18 mouse cellular contexts compared by ENCODE assay signal in genomic region chr19:24703680-24704079, GRCm38 (mm10). TPM values are rescaled to one million over a fixed set of nuclear protein-coding genes. Genes with fewer than 3 reads are reported as not detected.
DNase-seq lines count a peak whose midpoint lies in the region; ATAC-seq and TF ChIP-seq lines count a peak whose summit lies in the region.
"Had no signal": no experiment of that assay in that cellular context is flagged by ENCODE, and none has a peak within 500 bp of the region (broad histone marks: within the 10 kb centered on the region; RNA-seq: fewer than 3 reads in every experiment).

No protein-coding gene starts in this region.

- no peaks in the 10 kb centered on the region; the same call in 1 of the 2 replicates for H3K4me1 ChIP-seq in kidney, postnatal 0 days (replicated peaks; ENCODE audit: insufficient read depth, low read length)
- peaks cover 16% of the 10 kb centered on the region for H3K4me1 ChIP-seq in kidney, embryonic 16.5 days (ENCODE audit: insufficient read depth, low read length)
- no peaks in the 10 kb centered on the region for H3K4me1 ChIP-seq in neural tube, embryonic 15.5 days
- H3K4me1 ChIP-seq: forebrain, embryonic 10.5 days; midbrain, embryonic 12.5 days had no signal

- H3K36me3 ChIP-seq in kidney, postnatal 0 days (ENCODE audit: insufficient read depth, low read length): no peaks in the 10 kb centered on the region
- no peaks in the 10 kb centered on the region for H3K36me3 ChIP-seq in kidney, embryonic 16.5 days (ENCODE audit: insufficient read depth, low read length)
- no peaks in the 10 kb centered on the region for H3K36me3 ChIP-seq in neural tube, embryonic 15.5 days
- H3K36me3 ChIP-seq: forebrain, embryonic 10.5 days; heart, embryonic 15.5 days; midbrain, embryonic 12.5 days had no signal

- H3K9ac ChIP-seq in kidney, postnatal 0 days (ENCODE audit: low read depth, low read length): no peak overlapping the region
- H3K9ac ChIP-seq in kidney, embryonic 16.5 days (replicated peaks; ENCODE audit: low read length): no peak overlapping the region
- H3K9ac ChIP-seq in neural tube, embryonic 15.5 days (replicated peaks): no peak overlapping the region
- H3K9ac ChIP-seq: heart, embryonic 15.5 days; liver, postnatal 0 days; midbrain, embryonic 12.5 days had no signal

- H3K27ac ChIP-seq in kidney, postnatal 0 days: no peak overlapping the region
- no peak overlapping the region for H3K27ac ChIP-seq in kidney, embryonic 16.5 days (ENCODE audit: low read length)
- H3K27ac ChIP-seq in neural tube, embryonic 15.5 days (replicated peaks): no peak overlapping the region
- H3K27ac ChIP-seq: forebrain, embryonic 10.5 days; heart, embryonic 15.5 days; midbrain, embryonic 12.5 days had no signal

- no peak overlapping the region for H3K4me3 ChIP-seq in kidney, postnatal 0 days (replicated peaks; ENCODE audit: low read depth, low read length)
- no peak overlapping the region for H3K4me3 ChIP-seq in kidney, embryonic 16.5 days (ENCODE audit: low read length)
- H3K4me3 ChIP-seq in neural tube, embryonic 15.5 days (replicated peaks): no peak overlapping the region
- H3K4me3 ChIP-seq: forebrain, embryonic 10.5 days; heart, embryonic 15.5 days; midbrain, embryonic 12.5 days had no signal

- ATAC-seq in kidney, postnatal 0 days (replicated peaks; ENCODE audit: low FRiP score, low read depth): no peak
- no peak for ATAC-seq in kidney, embryonic 16.5 days (ENCODE audit: low FRiP score, low TSS enrichment)
- 0 out of 2 replicates have a peak, but pooled peaks have one; percentile 20 for ATAC-seq in granulocyte monocyte progenitor cell, adult 5-6 weeks (replicated peaks; ENCODE audit: poor library complexity, severe bottlenecking)
- ATAC-seq in neural tube, embryonic 15.5 days (ENCODE audit: low FRiP score): no peak
- ATAC-seq: inflammation-experienced regulatory T-cells, adult 6 months; liver, postnatal 0 days had no signal

- no peaks in the 10 kb centered on the region for H3K27me3 ChIP-seq in kidney, postnatal 0 days (ENCODE audit: insufficient read depth, low read length)
- no peaks in the 10 kb centered on the region for H3K27me3 ChIP-seq in kidney, embryonic 16.5 days (ENCODE audit: insufficient read depth, low read length)
- no peaks in the 10 kb centered on the region for H3K27me3 ChIP-seq in neural tube, embryonic 15.5 days (replicated peaks)
- H3K27me3 ChIP-seq: heart, embryonic 15.5 days; midbrain, embryonic 12.5 days had no signal

- no peaks in the 10 kb centered on the region for H3K9me3 ChIP-seq in kidney, postnatal 0 days (replicated peaks; ENCODE audit: low read length)
- H3K9me3 ChIP-seq in kidney, embryonic 16.5 days (ENCODE audit: low read length): no peaks in the 10 kb centered on the region
- H3K9me3 ChIP-seq in neural tube, embryonic 15.5 days (replicated peaks): no peaks in the 10 kb centered on the region
- H3K9me3 ChIP-seq: forebrain, embryonic 10.5 days; heart, embryonic 15.5 days; midbrain, embryonic 12.5 days had no signal

- no peak for TF ChIP-seq CTCF in kidney, postnatal 0 days (IDR thresholded peaks at IDR 0.05; ENCODE audit: low read depth)

- 54% methylated on average over 8 of the region's 8 CpGs for WGBS in kidney, postnatal 0 days
- WGBS in kidney, embryonic 16.5 days: 50% methylated on average over 8 of the region's 8 CpGs
- WGBS in neural tube, embryonic 15.5 days: 72% methylated on average over 8 of the region's 8 CpGs

- H3K4me2 ChIP-seq in kidney, postnatal 0 days (ENCODE audit: low read length): no peak overlapping the region
- H3K4me2 ChIP-seq in kidney, embryonic 16.5 days (replicated peaks; ENCODE audit: low read depth, low read length): no peak overlapping the region
- H3K4me2 ChIP-seq in neural tube, embryonic 15.5 days: no peak overlapping the region
- H3K4me2 ChIP-seq: heart, embryonic 15.5 days; midbrain, embryonic 12.5 days had no signal

- peak; percentile 47 for DNase-seq in kidney, postnatal 0 days (ENCODE audit: low spot score)
- peak; percentile 77 for DNase-seq in NIH3T3 (ENCODE audit: low read depth)
- DNase-seq in lung, postnatal 36 days: peak; percentile 77
- DNase-seq in right cerebral cortex, adult 18-20 months: no peak
- DNase-seq in cerebellum, postnatal 36 days: no peak
- DNase-seq: adrenal gland, postnatal 25 days; cerebellum, adult 9-11 months; gastrocnemius, postnatal 25 days; kidney, postnatal 36 days; liver; liver, postnatal 0 days had no signal

RNA-seq across cellular contexts. Expression of gene Tmem252, which starts 29.9 kb away (rescaled TPM):
- polyA plus RNA-seq in kidney, postnatal 0 days (2015; fragmentation: Nextera tagmentation; extraction: Ambion mirVana): 17.5 and 21.5 TPM in 2 replicates
- polyA plus RNA-seq in kidney, embryonic 16.5 days (2015; fragmentation: Nextera tagmentation; extraction: Ambion mirVana): 8.5 and 10.3 TPM in 2 replicates
- not detected in 2 replicates for total RNA-seq in granulocyte monocyte progenitor cell, adult 5-6 weeks (2014; fragmentation: Nextera tagmentation)
- not detected in 2 replicates for total RNA-seq in granulocyte monocyte progenitor cell, adult 5-6 weeks (2017)
- 2.4 and 3.6 TPM in 2 replicates for polyA plus RNA-seq in neural tube, embryonic 15.5 days (2015; fragmentation: Nextera tagmentation; extraction: Ambion mirVana)
- polyA plus RNA-seq: inflammation-experienced regulatory T-cells, adult 6 months had no signal

Comparison
In these comparisons a context has a peak if more than half of its experiments do, and no peak if none do; other contexts are left out.
1. DNase-seq: peak in kidney, postnatal 0 days (single experiment), NIH3T3 (single experiment) and lung, postnatal 36 days (single experiment); none in right cerebral cortex, adult 18-20 months (single experiment) and cerebellum, postnatal 36 days (0 of 2).